Mouse (Mus musculus): ENCODE measurements around the gene Acaa1a. TPM values are rescaled to one million over a fixed set of nuclear protein-coding genes. Genes with fewer than 3 reads are reported as not detected.
A peak's percentile ranks its signal among the peaks of the same experiment; 100 is the strongest.

Acaa1a gene
- polyA plus RNA-seq, 1 experiment from 2014 or later, result 81.6 TPM

DNA sequence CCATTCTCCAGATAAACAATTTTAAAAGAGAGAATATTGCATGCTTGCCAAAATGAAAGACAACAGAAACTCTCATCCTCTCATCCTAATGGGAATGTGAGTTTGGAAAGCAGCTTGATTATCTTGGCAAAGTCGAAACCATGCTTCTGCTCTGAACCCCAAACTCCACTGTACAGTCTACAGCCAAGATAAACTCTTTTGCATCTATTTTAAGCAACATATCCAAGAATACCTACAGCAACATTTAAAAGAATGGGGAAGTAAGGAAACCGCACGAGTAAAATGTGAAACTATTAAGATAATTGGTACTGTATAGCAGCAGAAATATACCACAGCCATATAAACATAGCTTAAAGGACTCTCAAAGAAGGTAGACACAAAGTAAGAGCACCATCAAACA, 11.0 kb upstream of the Acaa1a start:
- ATAC-seq (ENCODE audit: insufficient number of reproducible peaks, insufficient read depth, low FRiP score, low read depth), result no peak
- no peak overlapping the region for H3K4me2 ChIP-seq (ENCODE audit: low read length)
- 50% methylated on average over 3 of the region's 3 CpGs for WGBS
- H3K4me1 ChIP-seq (ENCODE audit: control insufficient read depth in 2 of 2, insufficient read depth in 2 of 2, low read length in 2 of 2), result no peaks in the 10 kb centered on the region
- 0 out of 4 replicates have a peak overlapping the region, but pooled peaks of 1 of the 2 experiments have one; percentile 34 for H3K27ac ChIP-seq (replicated peaks in 1 of 2; ENCODE audit: control insufficient read depth in 1 of 2, insufficient read depth in 1 of 2, low read depth in 2 of 2, low read length in 2 of 2)
- H3K9me3 ChIP-seq (ENCODE audit: control insufficient read depth, low read length), result no peaks in the 10 kb centered on the region
- no peak overlapping the region for H3K4me3 ChIP-seq (ENCODE audit: control insufficient read depth in 1 of 2, insufficient read depth in 1 of 2, low read depth in 1 of 2, low read length in 2 of 2)
- no peaks in the 10 kb centered on the region for H3K27me3 ChIP-seq (ENCODE audit: control insufficient read depth, insufficient read depth, low read length)
- no peaks in the 10 kb centered on the region for H3K36me3 ChIP-seq (ENCODE audit: control insufficient read depth, insufficient read depth, low read length)
- H3K9ac ChIP-seq (ENCODE audit: low read length), result no peak overlapping the region

GRCm38 (mm10) chr9:119330186-119330963, 9.1 kb upstream of the Acaa1a start:
- H3K9me3 ChIP-seq (ENCODE audit: control insufficient read depth, low read length), result no peaks in the 10 kb centered on the region
- no peak overlapping the region for H3K9ac ChIP-seq (ENCODE audit: low read length)
- peaks cover 8 to 10% of the 10 kb centered on the region in 2 experiments for H3K4me1 ChIP-seq (ENCODE audit: control insufficient read depth in 2 of 2, insufficient read depth in 2 of 2, low read length in 2 of 2)
- no peak for ATAC-seq (ENCODE audit: insufficient number of reproducible peaks, insufficient read depth, low FRiP score, low read depth)
- H3K36me3 ChIP-seq (ENCODE audit: control insufficient read depth, insufficient read depth, low read length), result no peaks in the 10 kb centered on the region
- 82% methylated on average over 15 of the region's 15 CpGs for WGBS
- no peaks in the 10 kb centered on the region for H3K27me3 ChIP-seq (ENCODE audit: control insufficient read depth, insufficient read depth, low read length)
- H3K27ac ChIP-seq (replicated peaks in 1 of 2; ENCODE audit: control insufficient read depth in 1 of 2, insufficient read depth in 1 of 2, low read depth in 2 of 2, low read length in 2 of 2), result no peak overlapping the region
- H3K4me2 ChIP-seq (ENCODE audit: low read length), result no peak overlapping the region
- H3K4me3 ChIP-seq (ENCODE audit: control insufficient read depth in 1 of 2, insufficient read depth in 1 of 2, low read depth in 1 of 2, low read length in 2 of 2), result no peak overlapping the region

GRCm38 (mm10) chr9:119334324-119334723, 5.2 kb upstream of the Acaa1a start:
- Histone ChIP-seq H3K36me3 (ENCODE audit: control insufficient read depth, insufficient read depth, low read length) (0 out of 2 replicates have a peak, but pooled peaks cover 9% of the 10 kb centered on the region), H3K4me2 (ENCODE audit: low read length) (peak overlapping the region; percentile 16; the same call in 1 of the 2 replicates), H3K4me1 (ENCODE audit: control insufficient read depth in 2 of 2, insufficient read depth in 2 of 2, low read length in 2 of 2) (peaks cover 12 to 14% of the 10 kb centered on the region in 2 experiments), H3K9ac (ENCODE audit: low read length) (no peak overlapping the region), H3K4me3 (ENCODE audit: control insufficient read depth in 1 of 2, insufficient read depth in 1 of 2, low read depth in 1 of 2, low read length in 2 of 2) (no peak overlapping the region), H3K27me3 (ENCODE audit: control insufficient read depth, insufficient read depth, low read length) (no peaks in the 10 kb centered on the region), H3K27ac (replicated peaks in 1 of 2; ENCODE audit: control insufficient read depth in 1 of 2, insufficient read depth in 1 of 2, low read depth in 2 of 2, low read length in 2 of 2) (peak overlapping the region; percentile 17 to 27; a peak in 1 of 4 replicates), H3K9me3 (ENCODE audit: control insufficient read depth, low read length) (no peaks in the 10 kb centered on the region)
- 30% methylated on average over 10 of the region's 10 CpGs for WGBS
- ATAC-seq (ENCODE audit: insufficient number of reproducible peaks, insufficient read depth, low FRiP score, low read depth), result peak; percentile 48; the same call in 1 of the 2 replicates

- WGBS, result 76% methylated on average over 2 of the region's 2 CpGs
- Histone ChIP-seq H3K9ac (ENCODE audit: low read length) (no peak overlapping the region), H3K27me3 (ENCODE audit: control insufficient read depth, insufficient read depth, low read length) (no peaks in the 10 kb centered on the region), H3K4me1 (ENCODE audit: control insufficient read depth in 2 of 2, insufficient read depth in 2 of 2, low read length in 2 of 2) (peaks cover 12 to 16% of the 10 kb centered on the region in 2 experiments), H3K9me3 (ENCODE audit: control insufficient read depth, low read length) (no peaks in the 10 kb centered on the region), H3K36me3 (ENCODE audit: control insufficient read depth, insufficient read depth, low read length) (0 out of 2 replicates have a peak, but pooled peaks cover 9% of the 10 kb centered on the region), H3K4me3 (ENCODE audit: control insufficient read depth in 1 of 2, insufficient read depth in 1 of 2, low read depth in 1 of 2, low read length in 2 of 2) (no peak overlapping the region), H3K4me2 (ENCODE audit: low read length) (no peak overlapping the region), H3K27ac (replicated peaks in 1 of 2; ENCODE audit: control insufficient read depth in 1 of 2, insufficient read depth in 1 of 2, low read depth in 2 of 2, low read length in 2 of 2) (peak overlapping the region; percentile 17 to 27; a peak in 1 of 4 replicates)
- no peak for ATAC-seq (ENCODE audit: insufficient number of reproducible peaks, insufficient read depth, low FRiP score, low read depth)
Measured at GRCm38 (mm10) chr9:119334834-119335233, 4.6 kb upstream of the Acaa1a start.

- Histone ChIP-seq H3K27ac (replicated peaks in 1 of 2; ENCODE audit: control insufficient read depth in 1 of 2, insufficient read depth in 1 of 2, low read depth in 2 of 2, low read length in 2 of 2) (no peak overlapping the region), H3K4me3 (ENCODE audit: control insufficient read depth in 1 of 2, insufficient read depth in 1 of 2, low read depth in 1 of 2, low read length in 2 of 2) (no peak overlapping the region), H3K27me3 (ENCODE audit: control insufficient read depth, insufficient read depth, low read length) (no peaks in the 10 kb centered on the region), H3K4me1 (ENCODE audit: control insufficient read depth in 2 of 2, insufficient read depth in 2 of 2, low read length in 2 of 2) (peaks cover 16% of the 10 kb centered on the region in 2 experiments), H3K4me2 (ENCODE audit: low read length) (no peak overlapping the region), H3K36me3 (ENCODE audit: control insufficient read depth, insufficient read depth, low read length) (0 out of 2 replicates have a peak, but pooled peaks cover 9% of the 10 kb centered on the region), H3K9ac (ENCODE audit: low read length) (no peak overlapping the region), H3K9me3 (ENCODE audit: control insufficient read depth, low read length) (no peaks in the 10 kb centered on the region)
- no peak for ATAC-seq (ENCODE audit: insufficient number of reproducible peaks, insufficient read depth, low FRiP score, low read depth)
- 70% methylated on average over 4 of the region's 4 CpGs for WGBS
Measured at GRCm38 (mm10) chr9:119335571-119335970, 3.9 kb upstream of the Acaa1a start.

GRCm38 (mm10) chr9:119337842-119338241, 1.6 kb upstream of the Acaa1a start:
- Histone ChIP-seq H3K27ac (replicated peaks in 1 of 2; ENCODE audit: control insufficient read depth in 1 of 2, insufficient read depth in 1 of 2, low read depth in 2 of 2, low read length in 2 of 2) (no peak overlapping the region), H3K4me3 (ENCODE audit: control insufficient read depth in 1 of 2, insufficient read depth in 1 of 2, low read depth in 1 of 2, low read length in 2 of 2) (no peak overlapping the region), H3K36me3 (ENCODE audit: control insufficient read depth, insufficient read depth, low read length) (peaks cover 11% of the 10 kb centered on the region; the same call in 1 of the 2 replicates), H3K4me1 (ENCODE audit: control insufficient read depth in 2 of 2, insufficient read depth in 2 of 2, low read length in 2 of 2) (peaks cover 20 to 23% of the 10 kb centered on the region in 2 experiments), H3K9ac (ENCODE audit: low read length) (no peak overlapping the region), H3K4me2 (ENCODE audit: low read length) (no peak overlapping the region), H3K9me3 (ENCODE audit: control insufficient read depth, low read length) (no peaks in the 10 kb centered on the region), H3K27me3 (ENCODE audit: control insufficient read depth, insufficient read depth, low read length) (no peaks in the 10 kb centered on the region)
- ATAC-seq (ENCODE audit: insufficient number of reproducible peaks, insufficient read depth, low FRiP score, low read depth), result no peak
- 91% methylated on average over 14 of the region's 14 CpGs for WGBS

DNA sequence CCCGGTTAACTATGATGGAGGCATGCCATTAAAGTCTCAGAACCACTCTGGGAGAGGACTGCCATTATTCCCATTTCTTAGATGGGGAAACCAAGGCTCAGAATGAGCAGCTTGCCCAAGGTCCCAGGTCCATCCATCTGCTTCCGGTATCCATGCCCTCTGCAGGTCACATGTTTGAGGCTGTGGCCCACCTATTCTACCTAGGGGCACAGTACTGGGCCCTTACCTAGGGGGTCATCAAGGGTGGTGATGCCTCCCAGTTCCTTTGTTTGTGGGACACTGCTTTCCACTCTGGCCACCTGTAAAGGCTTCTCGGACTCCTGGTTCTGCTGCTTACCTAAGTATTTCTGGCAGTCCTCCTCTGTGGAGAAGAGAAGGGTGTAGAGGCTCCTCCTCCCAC, 1.1 kb upstream of the Acaa1a start:
- Histone ChIP-seq H3K4me1 (ENCODE audit: control insufficient read depth in 2 of 2, insufficient read depth in 2 of 2, low read length in 2 of 2) (peaks cover 20 to 23% of the 10 kb centered on the region in 2 experiments), H3K27ac (replicated peaks in 1 of 2; ENCODE audit: control insufficient read depth in 1 of 2, insufficient read depth in 1 of 2, low read depth in 2 of 2, low read length in 2 of 2) (no peak overlapping the region), H3K36me3 (ENCODE audit: control insufficient read depth, insufficient read depth, low read length) (peaks cover 16% of the 10 kb centered on the region), H3K4me2 (ENCODE audit: low read length) (no peak overlapping the region), H3K9ac (ENCODE audit: low read length) (no peak overlapping the region), H3K27me3 (ENCODE audit: control insufficient read depth, insufficient read depth, low read length) (no peaks in the 10 kb centered on the region), H3K4me3 (ENCODE audit: control insufficient read depth in 1 of 2, insufficient read depth in 1 of 2, low read depth in 1 of 2, low read length in 2 of 2) (no peak overlapping the region), H3K9me3 (ENCODE audit: control insufficient read depth, low read length) (no peaks in the 10 kb centered on the region)
- ATAC-seq (ENCODE audit: insufficient number of reproducible peaks, insufficient read depth, low FRiP score, low read depth), result no peak
- 85% methylated on average over 3 of the region's 3 CpGs for WGBS

Measured in heart, embryonic 14.5 days (tissue).